Mouse (Mus musculus) myocyte (in vitro differentiated cells): Measurements from ENCODE around the gene Ramp2. TPM values are rescaled to one million over a fixed set of nuclear protein-coding genes. Genes with fewer than 3 reads are reported as not detected.

Source experiments
- H3K27me3 ChIP-seq: one replicate; pipeline ENCODE4 v1.6.1; 2011; ENCODE audit not compliant: control insufficient read depth, insufficient read depth, insufficient read length
- H3K36me3 ChIP-seq: one replicate; pipeline ENCODE4 v1.6.1; 2011; ENCODE audit not compliant: control insufficient read depth, insufficient read depth
- H3K4me2 ChIP-seq: one replicate; pipeline ENCODE4 v1.6.1; 2011; ENCODE audit warnings: low read depth, control low read depth
- H3K4me3 ChIP-seq: one replicate; pipeline ENCODE4 v1.5.1; 2011; ENCODE audit warnings: mild to moderate bottlenecking, control low read depth, moderate library complexity
- H3K79me2 ChIP-seq: one replicate; pipeline ENCODE4 v1.6.1; 2011; ENCODE audit not compliant: control insufficient read depth, insufficient read depth
- H3ac ChIP-seq: one replicate; pipeline ENCODE4 v1.6.1; 2011; ENCODE audit not compliant: control insufficient read depth, insufficient read length
- CEBPB ChIP-seq: IDR thresholded peaks from 2 replicates; pipeline ENCODE4 v1.6.1; 2011; ENCODE audit warnings: mild to moderate bottlenecking, moderate library complexity; ENCODE audit not compliant: poor library complexity, insufficient read depth, severe bottlenecking
- E2F4 ChIP-seq: IDR thresholded peaks from one replicate; pipeline ENCODE4 v1.6.1; 2011; ENCODE audit warnings: mild to moderate bottlenecking, control low read depth, moderate library complexity; ENCODE audit not compliant: insufficient read depth
- MAX ChIP-seq: IDR thresholded peaks from one replicate; pipeline ENCODE4 v1.6.1; 2011; ENCODE audit warnings: low read depth, mild to moderate bottlenecking, control low read depth
- MYOD1 ChIP-seq, 3 experiments: IDR thresholded peaks; one replicate each; pipeline ENCODE4 v1.6.1; 2011; ENCODE audit warnings: control low read depth in 2 of 3, low read depth in 2 of 3, mild to moderate bottlenecking in 2 of 3, moderate library complexity in 1 of 3; ENCODE audit not compliant: insufficient read length in 2 of 3, control insufficient read depth in 1 of 3
- MYOG ChIP-seq, 3 experiments: IDR thresholded peaks; one replicate each; pipeline ENCODE4 v1.6.1; 2011; ENCODE audit warnings: control low read depth in 2 of 3, low read depth in 2 of 3, mild to moderate bottlenecking in 2 of 3; ENCODE audit not compliant: insufficient read length in 2 of 3, control insufficient read depth in 1 of 3, insufficient read depth in 1 of 3
- POLR2A ChIP-seq: IDR thresholded peaks from one replicate; pipeline ENCODE4 v1.6.1; 2011; ENCODE audit warnings: low read depth, mild to moderate bottlenecking, control low read depth, moderate library complexity; ENCODE audit not compliant: insufficient read length
- POLR2AphosphoS2 ChIP-seq: IDR thresholded peaks from one replicate; pipeline ENCODE4 v1.6.1; 2011; ENCODE audit warnings: low read depth, control low read depth; ENCODE audit not compliant: insufficient read length
- REST ChIP-seq: IDR thresholded peaks from one replicate; pipeline ENCODE4 v1.6.1; 2011; ENCODE audit warnings: mild to moderate bottlenecking, control low read depth, moderate library complexity; ENCODE audit not compliant: insufficient read depth, insufficient read length
- SRF ChIP-seq: IDR thresholded peaks from one replicate; pipeline ENCODE4 v1.6.1; 2011; ENCODE audit warnings: low read depth; ENCODE audit not compliant: control insufficient read depth, insufficient read length
- TCF12 ChIP-seq: IDR thresholded peaks from one replicate; pipeline ENCODE4 v1.6.1; 2011; ENCODE audit warnings: mild to moderate bottlenecking, control low read depth; ENCODE audit not compliant: poor library complexity, insufficient read depth, severe bottlenecking
- TCF3 ChIP-seq: IDR thresholded peaks from one replicate; pipeline ENCODE4 v1.6.1; 2011; ENCODE audit warnings: low read depth, control low read depth; ENCODE audit not compliant: insufficient read length
- USF1 ChIP-seq: IDR thresholded peaks from one replicate; pipeline ENCODE4 v1.6.1; 2011; ENCODE audit warnings: low read depth, mild to moderate bottlenecking, control low read depth, moderate library complexity
- polyA plus RNA-seq: library from polyadenylated mRNA; unstranded; fragments of >200 nt; fragmentation: generic; extraction: Trizol; gene quantifications from one replicate; pipeline ENCODE4 v1.2.1, GENCODE M21; 2012; ENCODE audit warnings: missing spikeins

Gene Ramp2
- polyA plus RNA-seq, 1 experiment, result 2.5 TPM

DNA sequence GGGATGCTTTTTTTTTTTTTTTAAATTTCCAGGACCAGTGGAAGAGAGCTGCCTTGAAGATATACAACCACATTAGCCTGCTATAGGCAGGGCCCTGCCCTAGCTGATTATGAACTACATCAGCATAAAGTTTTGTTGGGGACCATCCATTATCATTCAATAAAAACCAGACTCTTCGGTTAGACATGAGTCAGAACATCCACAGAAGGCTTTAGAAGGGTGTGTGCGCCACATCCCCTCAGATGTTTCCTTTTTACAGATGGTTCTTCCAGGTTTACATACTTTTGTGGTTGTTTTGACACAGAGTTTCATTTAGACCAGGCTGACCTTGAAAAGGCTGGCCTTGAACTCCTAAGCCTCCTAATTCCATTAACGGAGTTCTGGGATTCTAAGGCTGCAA lies 21.5 kb upstream of the Ramp2 start:
- Histone ChIP-seq H3K4me2 (peak overlapping the region; percentile 64), H3K27me3 (no peaks in the 10 kb centered on the region), H3ac (no peak overlapping the region), H3K79me2 (peaks cover 12% of the 10 kb centered on the region), H3K4me3 (no peak overlapping the region), H3K36me3 (no peaks in the 10 kb centered on the region)
- TF ChIP-seq POLR2AphosphoS2 (no peak), POLR2A (no peak), MYOG (IDR thresholded peaks at IDR 0.05; ENCODE audit: control insufficient read depth in 1 of 3, insufficient read depth in 1 of 3, insufficient read length in 2 of 3, low read depth in 2 of 3) (no peak), E2F4 (no peak), MAX (no peak), CEBPB (no peak), SRF (no peak), USF1 (no peak), MYOD1 (IDR thresholded peaks at IDR 0.05; ENCODE audit: control insufficient read depth in 1 of 3, insufficient read length in 2 of 3, low read depth in 2 of 3) (no peak), REST (no peak), TCF3 (no peak), TCF12 (no peak)

DNA sequence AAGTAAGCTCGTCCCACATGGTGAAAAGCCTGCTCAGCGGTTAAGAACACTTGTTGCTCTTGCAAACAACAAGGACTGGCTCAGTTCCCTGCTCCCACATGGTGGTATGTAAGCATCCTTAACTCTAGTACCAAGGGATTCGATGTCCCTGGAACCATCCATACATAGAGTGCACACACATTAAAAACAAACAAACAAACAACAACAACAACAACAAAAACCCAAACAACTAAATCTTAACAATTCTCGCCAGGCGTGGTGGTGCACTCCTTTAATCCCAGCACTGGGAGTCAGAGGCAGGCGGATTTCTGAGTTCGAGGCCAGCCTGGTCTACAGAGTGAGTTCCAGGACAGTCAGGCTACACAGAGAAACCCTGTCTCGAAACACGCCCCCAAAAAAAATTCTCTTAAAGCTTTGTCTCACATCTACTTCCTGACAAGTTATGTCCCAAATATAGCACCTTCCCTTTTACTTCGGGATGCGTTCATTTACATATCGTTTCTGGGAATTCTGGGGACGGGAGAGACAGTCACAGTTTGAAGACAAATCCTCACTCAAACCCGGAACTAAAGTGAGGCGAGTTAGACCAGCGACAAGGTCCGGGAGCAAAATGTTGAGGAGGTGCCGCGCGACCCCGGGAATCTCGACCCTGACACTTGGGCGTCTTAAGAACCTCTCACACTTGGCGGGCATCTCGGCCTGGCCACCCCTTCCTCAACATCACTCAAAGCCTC lies 20.3 kb upstream of the Ramp2 start:
- peak overlapping the region; percentile 45 for H3ac ChIP-seq
- H3K4me2 ChIP-seq, result peak overlapping the region; percentile 64
- no peaks in the 10 kb centered on the region for H3K36me3 ChIP-seq
- H3K79me2 ChIP-seq, result peaks cover 12% of the 10 kb centered on the region
- TF ChIP-seq POLR2A, result no peak
- TF ChIP-seq USF1, result no peak
- TF ChIP-seq CEBPB, result no peak
- TF ChIP-seq TCF3, result no peak
- TF ChIP-seq MAX, result no peak
- H3K4me3 ChIP-seq, result peak overlapping the region; percentile 44
- H3K27me3 ChIP-seq, result no peaks in the 10 kb centered on the region

DNA sequence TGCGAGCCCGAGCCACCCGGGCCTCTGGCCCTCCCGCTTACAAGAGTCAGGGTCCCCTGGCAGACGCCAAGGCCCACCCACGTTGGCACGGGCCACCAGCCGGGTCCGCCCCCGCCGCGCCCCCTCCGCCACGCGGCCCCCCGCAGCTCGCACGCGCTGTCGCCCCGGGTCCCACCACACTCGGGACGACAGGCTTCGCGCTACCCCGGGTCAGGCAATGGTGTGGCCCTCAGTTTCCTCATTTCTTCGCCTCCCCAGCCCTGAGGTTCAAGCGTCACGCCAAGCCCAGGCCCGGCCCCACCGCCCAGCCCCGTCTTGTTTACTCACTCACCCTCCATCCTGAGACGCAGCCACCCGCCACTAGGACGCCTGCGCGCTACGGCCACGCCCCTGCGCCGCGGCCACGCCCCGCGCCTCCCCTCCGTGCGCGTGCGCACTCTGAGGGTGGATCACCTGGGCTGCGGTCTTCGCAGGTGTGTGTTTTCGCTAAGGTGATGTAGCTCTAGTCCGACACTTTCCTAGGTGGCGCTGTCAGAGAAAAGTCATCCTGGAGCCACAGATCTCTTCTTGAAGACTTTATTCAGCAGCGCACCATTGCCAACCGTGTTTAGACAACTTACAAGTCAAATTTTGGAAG lies 19.6 kb upstream of the Ramp2 start, which contains the start of gene Ezh1:
Gene Ezh1, minus strand, starts transcription at position 399 of the 637 bp plus-strand sequence.
- Histone ChIP-seq H3ac (peak within 1 kb of the TSS; percentile 45), H3K79me2 (peaks cover 12% of the 10 kb centered on the region), H3K27me3 (no peaks in the 10 kb centered on the region), H3K4me3 (peak within 1 kb of the TSS; percentile 44), H3K4me2 (peak within 1 kb of the TSS; percentile 80), H3K36me3 (no peaks in the 10 kb centered on the region)
- peak; percentile 87 for TF ChIP-seq POLR2A
- no peak for TF ChIP-seq TCF12
- peak; percentile 69 for TF ChIP-seq POLR2AphosphoS2

DNA sequence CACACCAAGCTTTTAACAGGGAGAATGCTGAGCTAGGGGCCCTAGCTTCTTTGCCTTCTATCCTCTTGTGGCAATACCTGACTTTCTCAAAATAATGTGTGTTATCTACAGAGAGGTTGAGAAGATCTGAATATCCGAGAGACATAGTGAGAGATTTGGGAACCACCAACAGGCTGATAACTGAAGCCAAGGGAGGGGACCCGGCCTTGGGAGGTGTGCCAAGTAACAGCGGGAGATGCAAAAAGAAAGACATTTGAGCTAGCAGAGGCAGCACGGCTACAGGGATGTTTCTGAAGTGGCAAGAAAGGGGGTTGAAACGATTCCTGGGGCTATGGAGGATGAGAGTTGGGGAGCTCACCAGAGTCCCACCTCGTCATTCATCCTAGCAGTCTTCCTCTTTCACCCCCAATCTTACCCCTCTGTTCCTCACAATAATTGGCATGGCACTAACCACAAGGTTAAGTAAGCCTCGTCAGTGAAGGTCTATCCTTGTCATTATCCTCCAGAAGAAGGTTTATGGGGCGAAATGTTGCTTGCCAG lies 16.4 kb upstream of the Ramp2 start:
- no peak for TF ChIP-seq CEBPB
- TF ChIP-seq E2F4, result no peak
- no peak for TF ChIP-seq POLR2A
- TF ChIP-seq TCF12, result no peak
- no peak for TF ChIP-seq REST
- TF ChIP-seq USF1, result no peak
- TF ChIP-seq SRF, result no peak
- no peak for TF ChIP-seq TCF3
- no peak for TF ChIP-seq MAX
- TF ChIP-seq MYOG (IDR thresholded peaks at IDR 0.05; ENCODE audit: control insufficient read depth in 1 of 3, insufficient read depth in 1 of 3, insufficient read length in 2 of 3, low read depth in 2 of 3), result no peak
- TF ChIP-seq POLR2AphosphoS2, result no peak
- Histone ChIP-seq H3K4me3 (no peak overlapping the region), H3K4me2 (peak overlapping the region; percentile 55), H3ac (no peak overlapping the region), H3K36me3 (no peaks in the 10 kb centered on the region), H3K27me3 (no peaks in the 10 kb centered on the region), H3K79me2 (no peaks in the 10 kb centered on the region)

GRCm38 (mm10) chr11:101230061-101230511 lies 15.7 kb upstream of the Ramp2 start:
- Histone ChIP-seq H3K4me2 (peak overlapping the region; percentile 55), H3ac (no peak overlapping the region), H3K4me3 (no peak overlapping the region), H3K36me3 (no peaks in the 10 kb centered on the region), H3K79me2 (no peaks in the 10 kb centered on the region), H3K27me3 (no peaks in the 10 kb centered on the region)
- TF ChIP-seq REST, result no peak
- no peak for TF ChIP-seq E2F4
- no peak for TF ChIP-seq MYOD1 (IDR thresholded peaks at IDR 0.05; ENCODE audit: control insufficient read depth in 1 of 3, insufficient read length in 2 of 3, low read depth in 2 of 3)
